ENCODE assay signal across 9 mouse cellular contexts in the genomic region with DNA sequence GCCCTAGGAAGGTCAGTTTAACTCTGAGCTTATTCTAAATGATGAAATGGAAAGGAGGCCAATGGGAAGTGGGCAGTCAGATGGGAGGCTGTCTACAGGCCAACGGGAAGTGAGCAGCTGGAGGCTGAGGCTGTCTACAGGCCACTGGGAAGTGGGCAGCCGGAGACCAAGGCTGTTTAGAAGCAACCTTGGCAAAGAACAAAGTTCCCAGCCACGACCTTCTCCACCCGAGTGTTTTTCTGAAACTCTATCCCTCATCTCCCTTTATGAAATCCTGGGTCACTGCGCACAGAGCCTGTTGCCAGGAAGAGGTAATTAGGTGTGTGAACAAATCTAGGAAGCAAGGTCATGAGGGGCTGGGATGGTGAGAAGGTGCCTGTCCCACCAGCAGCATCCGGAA. TPM values are rescaled to one million over a fixed set of nuclear protein-coding genes. Genes with fewer than 3 reads are reported as not detected.
DNase-seq lines count a peak whose midpoint lies in the region; ATAC-seq and TF ChIP-seq lines count a peak whose summit lies in the region.
"Had no signal": no experiment of that assay in that cellular context is flagged by ENCODE, and none has a peak within 500 bp of the region (broad histone marks: within the 10 kb centered on the region; RNA-seq: fewer than 3 reads in every experiment).

No protein-coding gene starts in this region.

- no peaks in the 10 kb centered on the region for H3K79me2 ChIP-seq in macrophage (ENCODE audit: inconsistent target)

- H3K9me3 ChIP-seq in heart, postnatal 0 days (replicated peaks; ENCODE audit: control insufficient read depth, low read length) = no peaks in the 10 kb centered on the region
- H3K9me3 ChIP-seq in heart, embryonic 12.5 days (replicated peaks) = no peaks in the 10 kb centered on the region
- H3K9me3 ChIP-seq in midbrain, embryonic 16.5 days (replicated peaks; ENCODE audit: control insufficient read depth, low read length, poor library complexity, severe bottlenecking) = no peaks in the 10 kb centered on the region
- H3K9me3 ChIP-seq: midbrain, embryonic 10.5 days had no signal

- no peak overlapping the region for H3K4me3 ChIP-seq in heart, postnatal 0 days (ENCODE audit: low read depth, low read length)
- no peak overlapping the region for H3K4me3 ChIP-seq in heart, embryonic 12.5 days
- H3K4me3 ChIP-seq in macrophage (ENCODE audit: inconsistent target) = no peak overlapping the region
- H3K4me3 ChIP-seq in midbrain, embryonic 16.5 days (ENCODE audit: low read depth, low read length) = no peak overlapping the region
- H3K4me3 ChIP-seq: midbrain, embryonic 10.5 days had no signal

- ATAC-seq in heart, postnatal 0 days (ENCODE audit: insufficient read depth, low read depth) = no peak
- no peak for ATAC-seq in heart, embryonic 12.5 days (ENCODE audit: insufficient number of reproducible peaks, low FRiP score)
- ATAC-seq in common myeloid progenitor, adult 5-6 weeks (replicated peaks; ENCODE audit: low read depth, poor library complexity, severe bottlenecking) = 0 out of 2 replicates have a peak, but pooled peaks have one; percentile 22
- ATAC-seq in midbrain, embryonic 16.5 days = no peak

- H3K4me1 ChIP-seq in heart, postnatal 0 days (ENCODE audit: control insufficient read depth, insufficient read depth) = peaks cover 45% of the 10 kb centered on the region
- peaks cover 70% of the 10 kb centered on the region for H3K4me1 ChIP-seq in heart, embryonic 12.5 days (replicated peaks)
- H3K4me1 ChIP-seq in midbrain, embryonic 16.5 days (ENCODE audit: control insufficient read depth, insufficient read depth, low read length) = peaks cover 9% of the 10 kb centered on the region

- no peak for DNase-seq in heart, postnatal 0 days (ENCODE audit: low spot score)
- peak; percentile 46 for DNase-seq in kidney, postnatal 14 days
- DNase-seq in frontal cortex, adult 2 months (ENCODE audit: extremely low spot score in 1 of 2, low spot score in 1 of 2) = no peak
- DNase-seq: layer of hippocampus, adult 9-11 months had no signal

- H3K27me3 ChIP-seq in heart, postnatal 0 days (ENCODE audit: control insufficient read depth, insufficient read depth, low read length) = no peaks in the 10 kb centered on the region
- H3K27me3 ChIP-seq in heart, embryonic 12.5 days (replicated peaks) = no peaks in the 10 kb centered on the region
- no peaks in the 10 kb centered on the region for H3K27me3 ChIP-seq in midbrain, embryonic 16.5 days (ENCODE audit: control insufficient read depth, insufficient read depth, low read depth, low read length)

- H3K9ac ChIP-seq in heart, postnatal 0 days (replicated peaks; ENCODE audit: low read depth, low read length) = no peak overlapping the region
- H3K9ac ChIP-seq in heart, embryonic 12.5 days = no peak overlapping the region
- H3K9ac ChIP-seq in midbrain, embryonic 16.5 days (ENCODE audit: low read depth, low read length) = no peak overlapping the region

- TF ChIP-seq EP300 in heart, postnatal 0 days (IDR thresholded peaks at IDR 0.05; ENCODE audit: low read depth) = no peak

- H3K4me2 ChIP-seq in heart, postnatal 0 days (ENCODE audit: low read depth, low read length) = no peak overlapping the region
- no peak overlapping the region for H3K4me2 ChIP-seq in heart, embryonic 12.5 days
- H3K4me2 ChIP-seq in midbrain, embryonic 16.5 days (ENCODE audit: low read length) = no peak overlapping the region

- 0 out of 2 replicates have a peak, but pooled peaks cover 12% of the 10 kb centered on the region for H3K36me3 ChIP-seq in heart, postnatal 0 days (replicated peaks; ENCODE audit: control insufficient read depth, insufficient read depth, low read length)
- peaks cover 35% of the 10 kb centered on the region for H3K36me3 ChIP-seq in heart, embryonic 12.5 days
- H3K36me3 ChIP-seq in macrophage (ENCODE audit: inconsistent target) = no peaks in the 10 kb centered on the region
- H3K36me3 ChIP-seq in midbrain, embryonic 16.5 days (ENCODE audit: control insufficient read depth, insufficient read depth, low read length) = no peaks in the 10 kb centered on the region

- peak overlapping the region; percentile 86 for H3K27ac ChIP-seq in heart, postnatal 0 days (ENCODE audit: low read depth)
- no peak overlapping the region for H3K27ac ChIP-seq in heart, embryonic 12.5 days (ENCODE audit: poor library complexity, severe bottlenecking)
- peak overlapping the region; percentile 98 for H3K27ac ChIP-seq in macrophage
- no peak overlapping the region for H3K27ac ChIP-seq in midbrain, embryonic 16.5 days (ENCODE audit: low read length)

- TF ChIP-seq CTCF in heart, postnatal 0 days (IDR thresholded peaks at IDR 0.05; ENCODE audit: low read depth) = no peak

- WGBS in heart, postnatal 0 days = 62% methylated on average over 6 of the region's 6 CpGs
- 74% methylated on average over 6 of the region's 6 CpGs for WGBS in heart, embryonic 12.5 days
- WGBS in macrophage (ENCODE audit: missing documents) = 28% methylated on average over 6 of the region's 6 CpGs
- 80% methylated on average over 6 of the region's 6 CpGs for WGBS in midbrain, embryonic 16.5 days

RNA-seq across cellular contexts. Expression of a gene that starts 25.3 kb away (rescaled TPM):
- total RNA-seq in heart, postnatal 0 days (2014; rRNA removed; ENCODE audit: low replicate concordance) = 26.1 and 71.6 TPM in 2 replicates
- 20.1 and 21.6 TPM in 2 replicates for polyA plus RNA-seq in heart, postnatal 0 days (2015; fragmentation: Nextera tagmentation; extraction: Ambion mirVana)
- 34.2 and 35.3 TPM in 2 replicates for polyA plus RNA-seq in heart, embryonic 12.5 days (2016; fragmentation: Nextera tagmentation; extraction: Ambion mirVana)
- total RNA-seq in common myeloid progenitor, adult 5-6 weeks (2017) = 8.0 and 12.4 TPM in 2 replicates
- total RNA-seq in macrophage (2018; cell fraction: chromatin; rRNA removed) = 10 to 100 TPM in 25 of 26 experiments, 1 to 10 TPM in 1; 7.3 to 45.3 (median 21.4) TPM
- 10 to 100 TPM in 25 of 26 experiments, 1 to 10 TPM in 1; 9.8 to 18.2 (median 15.1) TPM for total RNA-seq in macrophage (2018; cell fraction: cytosol; rRNA removed)
- total RNA-seq in macrophage (2018; cell fraction: nucleus; rRNA removed) = 10 to 100 TPM in 24 of 26 experiments, 1 to 10 TPM in 2; 5.8 to 45.3 (median 18.7) TPM
- 11.7 to 18.7 TPM (median 18.2 TPM) in 3 replicates for polyA plus RNA-seq in macrophage (2018)
- polyA plus RNA-seq in frontal cortex, adult 2 months (2012; rRNA removed) = 16.2 and 19.8 TPM in 2 replicates
- 23.4 and 24.0 TPM in 2 replicates for polyA plus RNA-seq in midbrain, embryonic 16.5 days (2015; fragmentation: Nextera tagmentation; extraction: Ambion mirVana)

RNA-seq across cellular contexts. Expression of a gene that starts 47.8 kb away (rescaled TPM):
- total RNA-seq in heart, postnatal 0 days (2014; rRNA removed; ENCODE audit: low replicate concordance) = 45.0 and 47.2 TPM in 2 replicates
- 2.9 and 3.4 TPM in 2 replicates for polyA plus RNA-seq in heart, postnatal 0 days (2015; fragmentation: Nextera tagmentation; extraction: Ambion mirVana)
- polyA plus RNA-seq in heart, embryonic 12.5 days (2016; fragmentation: Nextera tagmentation; extraction: Ambion mirVana) = 6.2 TPM in 2 replicates
- 1.6 and 2.1 TPM in 2 replicates for total RNA-seq in common myeloid progenitor, adult 5-6 weeks (2017)
- 10 to 100 TPM; 10.9 to 28.2 (median 21.6) TPM for total RNA-seq in macrophage (2018; cell fraction: chromatin; rRNA removed)
- total RNA-seq in macrophage (2018; cell fraction: cytosol; rRNA removed) = 10 to 100 TPM in 14 of 26 experiments, 1 to 10 TPM in 12; 6.1 to 17.3 (median 11.1) TPM
- 10 to 100 TPM in 25 of 26 experiments, 1 to 10 TPM in 1; 9.3 to 36.6 (median 16.3) TPM for total RNA-seq in macrophage (2018; cell fraction: nucleus; rRNA removed)
- 7.9 to 13.4 TPM (median 8.0 TPM) in 3 replicates for polyA plus RNA-seq in macrophage (2018)
- polyA plus RNA-seq in frontal cortex, adult 2 months (2012; rRNA removed) = 13.2 and 15.0 TPM in 2 replicates
- polyA plus RNA-seq in midbrain, embryonic 16.5 days (2015; fragmentation: Nextera tagmentation; extraction: Ambion mirVana) = 1.5 and 1.8 TPM in 2 replicates

Comparison
In these comparisons a context has a peak if more than half of its experiments do, and no peak if none do; other contexts are left out.
1. H3K27ac ChIP-seq: peak in heart, postnatal 0 days (single experiment) and macrophage (single experiment); none in heart, embryonic 12.5 days (single experiment) and midbrain, embryonic 16.5 days (single experiment).